Mouse (Mus musculus) CD8-positive naive resting alpha-beta T cell, adult 2 months (primary cell): ENCODE measurements at regions not wholly inside any gene's neighbourhood (a gene's known extent, or its start where the extent isn't known, plus 50 kb on each side); places are given as distances from the start of the nearest gene placed in this dataset.

Experiments
- DNase-seq, 2 experiments: peaks; one replicate each; pipeline ENCODE4 v3.0.0; 2022; ENCODE audit warnings: low read depth in 2 of 2, low spot score in 2 of 2

DNA sequence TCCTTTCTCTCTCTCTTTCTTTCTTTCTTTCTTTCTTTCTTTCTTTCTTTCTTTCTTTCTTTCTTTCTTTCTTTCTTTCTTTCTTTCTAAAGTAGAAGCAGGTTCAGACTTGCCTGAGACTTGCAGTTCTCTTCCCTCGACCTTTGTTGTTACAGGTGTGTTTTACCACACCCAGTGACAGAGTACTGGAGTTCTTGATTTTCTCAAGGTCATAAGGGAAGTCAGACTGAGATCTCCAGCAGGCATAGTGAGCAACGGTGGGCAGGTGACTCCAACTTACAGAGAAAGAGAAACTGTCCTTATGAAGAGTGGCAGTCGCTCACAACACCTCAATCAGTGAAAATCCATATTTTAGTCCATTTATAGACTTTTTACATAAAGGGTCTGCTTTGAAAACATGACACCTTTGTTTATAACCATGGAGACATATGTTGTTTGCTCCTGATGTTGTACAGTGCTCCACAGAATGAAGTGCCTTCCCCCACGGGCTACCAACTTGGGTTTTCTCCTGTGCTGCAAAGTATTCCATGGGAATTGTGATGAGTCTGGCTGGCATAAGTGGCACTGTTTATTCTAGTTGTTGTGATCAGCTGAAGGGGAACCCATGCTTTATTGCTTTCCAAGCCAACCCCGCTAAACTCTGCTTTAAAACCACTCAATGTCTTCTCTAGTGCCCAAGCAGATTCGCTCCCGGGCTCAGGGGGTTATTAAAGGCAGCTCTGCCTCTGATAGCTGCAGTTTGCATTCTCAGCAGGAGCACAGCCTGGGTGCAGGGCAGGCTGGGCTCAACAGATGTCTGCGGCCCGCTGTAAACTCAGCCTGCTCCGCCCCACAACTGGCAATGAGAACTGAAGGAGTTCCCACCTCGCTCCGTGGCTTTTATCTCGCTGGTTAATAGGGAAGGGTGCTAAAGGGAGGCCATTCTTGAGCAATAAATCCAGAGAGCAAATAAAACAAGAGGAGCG is 132.6 kb upstream of the Jade1 start:
- DNase-seq, result no peak

GRCm38 (mm10) chr3:41413771-41414170 is 141.8 kb upstream of the Jade1 start:
- DNase-seq, result no peak

DNA sequence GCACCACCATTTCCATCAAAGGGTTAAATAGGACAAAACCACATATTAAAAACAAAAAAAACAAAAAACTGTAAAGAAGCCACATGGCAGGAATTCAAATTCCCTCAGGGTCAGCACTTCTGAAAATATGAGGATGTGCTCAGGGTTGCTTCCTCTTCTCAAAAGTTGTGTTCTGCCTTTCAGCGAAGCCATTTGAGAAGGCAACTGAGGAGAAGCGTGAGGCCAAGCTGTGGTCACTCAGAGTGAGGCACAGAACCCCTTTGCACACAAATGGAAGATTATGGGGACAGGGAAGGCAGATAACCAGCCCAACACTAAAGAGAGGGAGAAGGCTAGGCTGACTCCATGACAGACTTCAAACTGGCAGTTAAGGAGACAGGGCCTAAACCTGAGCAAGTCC is 142.8 kb upstream of the Jade1 start:
- no peak for DNase-seq

DNA sequence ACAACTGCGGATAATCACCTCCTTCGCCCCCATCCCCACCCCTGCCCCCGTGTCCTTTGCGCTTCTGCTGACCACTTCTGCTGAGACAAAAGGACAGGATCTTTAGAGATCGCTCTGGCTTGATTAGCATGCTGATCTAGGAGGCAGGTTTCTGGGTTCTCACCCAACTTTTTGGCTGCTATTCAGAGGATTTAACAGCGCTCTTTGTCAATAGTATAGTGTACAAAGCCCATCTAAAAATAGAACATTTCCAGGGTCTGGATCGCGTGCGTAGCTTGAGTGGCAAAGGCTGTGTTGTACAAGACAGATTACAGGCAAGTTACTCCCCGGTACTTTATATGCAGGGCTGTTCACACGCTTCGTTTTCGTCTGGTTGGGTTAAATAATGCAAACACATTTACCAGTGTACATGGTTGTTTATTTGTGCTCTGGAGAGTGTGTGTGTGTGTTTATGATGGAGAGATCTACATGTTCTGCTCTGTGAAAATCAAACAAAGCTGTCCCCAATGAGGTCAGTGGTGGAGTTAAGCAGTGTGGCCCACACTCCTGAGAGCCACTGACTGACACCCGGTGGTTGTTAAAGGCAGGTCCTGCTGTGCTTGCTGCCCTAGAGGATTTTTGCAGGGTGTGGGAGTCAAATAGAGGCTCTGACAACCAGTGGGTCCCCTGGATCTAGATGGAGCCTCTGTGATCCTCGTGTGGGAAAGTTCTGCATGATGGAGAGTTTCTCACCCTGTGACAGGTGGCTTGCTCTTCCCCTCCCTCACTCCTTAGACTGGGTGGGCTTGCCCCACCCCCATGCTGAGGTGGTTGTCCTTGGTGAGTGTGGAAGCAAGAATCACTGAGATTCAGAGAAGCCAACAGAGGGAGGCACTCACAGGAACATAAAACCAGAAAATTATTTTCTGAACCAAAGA is 146.5 kb upstream of the Jade1 start:
- peak; percentile 2 to 6 for DNase-seq

GRCm38 (mm10) chr3:41408423-41408820 is 147.1 kb upstream of the Jade1 start:
- peak; percentile 61 to 68 for DNase-seq

- no peak for DNase-seq
These were observed 147.5 kb upstream of the Jade1 start for GRCm38 (mm10) chr3:41407988-41408387.

DNA sequence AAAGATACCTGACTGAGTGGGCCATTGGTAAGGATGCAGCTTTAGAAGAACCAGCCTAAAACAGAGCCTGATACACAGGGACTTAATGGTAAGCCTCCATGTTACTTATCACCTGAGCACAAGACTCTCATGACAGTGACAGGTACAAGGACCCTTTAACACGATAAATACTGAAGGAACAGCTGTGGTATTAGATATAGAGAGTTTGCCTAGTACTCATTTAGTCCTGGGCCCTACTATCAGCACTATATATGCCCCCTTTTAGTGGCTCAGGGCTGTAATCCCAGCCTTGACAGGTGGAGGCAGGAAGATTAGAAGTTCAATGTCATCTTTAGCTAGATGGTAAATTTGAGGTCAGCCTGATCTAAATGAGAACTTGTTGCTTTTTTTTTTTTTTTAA is 148.0 kb upstream of the Jade1 start:
- no peak for DNase-seq

- DNase-seq, result no peak
These were observed 153.7 kb upstream of the Jade1 start for GRCm38 (mm10) chr3:41401881-41402280.

DNA sequence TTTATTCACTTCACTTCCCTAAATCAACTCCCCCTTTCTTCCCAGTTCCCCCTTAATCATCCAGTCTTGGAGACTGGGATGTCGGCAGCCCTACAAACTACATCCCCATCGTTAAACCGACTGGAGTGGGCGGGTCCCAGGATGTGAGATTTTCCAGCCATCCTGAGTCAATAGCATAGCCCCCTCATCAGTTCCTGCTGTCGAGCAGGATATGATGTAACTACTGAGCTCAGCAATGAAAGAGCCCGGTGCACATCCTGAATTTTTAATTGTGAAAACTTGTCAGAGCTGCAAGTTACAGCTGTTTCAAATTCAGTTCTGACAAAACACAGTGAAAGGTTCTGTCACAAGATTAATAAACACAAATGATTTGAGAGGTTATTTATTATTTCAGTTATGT is 165.7 kb upstream of the Jade1 start:
- no peak for DNase-seq

GRCm38 (mm10) chr3:41387469-41388212 is 167.9 kb upstream of the Jade1 start:
- DNase-seq, result no peak

DNA sequence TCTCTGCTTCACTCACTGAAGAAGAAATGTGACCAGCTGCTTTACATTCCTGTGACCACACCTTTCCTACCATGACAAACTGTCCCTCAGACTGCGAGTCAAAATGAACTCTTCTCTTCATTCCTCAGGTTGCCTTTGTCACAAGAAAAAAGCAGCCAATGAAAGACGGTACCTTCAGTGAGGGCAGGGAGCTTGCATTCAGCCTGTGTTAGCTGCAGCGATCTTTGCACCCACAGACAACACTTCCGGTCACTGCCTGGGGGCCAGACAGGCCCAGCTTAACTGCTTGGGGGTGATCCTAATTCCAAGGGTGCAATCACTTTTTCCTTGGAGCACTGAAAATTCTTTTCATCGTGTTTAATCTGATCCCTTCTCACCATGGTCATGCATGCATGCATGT is 169.2 kb upstream of the Jade1 start:
- DNase-seq, result no peak

DNA sequence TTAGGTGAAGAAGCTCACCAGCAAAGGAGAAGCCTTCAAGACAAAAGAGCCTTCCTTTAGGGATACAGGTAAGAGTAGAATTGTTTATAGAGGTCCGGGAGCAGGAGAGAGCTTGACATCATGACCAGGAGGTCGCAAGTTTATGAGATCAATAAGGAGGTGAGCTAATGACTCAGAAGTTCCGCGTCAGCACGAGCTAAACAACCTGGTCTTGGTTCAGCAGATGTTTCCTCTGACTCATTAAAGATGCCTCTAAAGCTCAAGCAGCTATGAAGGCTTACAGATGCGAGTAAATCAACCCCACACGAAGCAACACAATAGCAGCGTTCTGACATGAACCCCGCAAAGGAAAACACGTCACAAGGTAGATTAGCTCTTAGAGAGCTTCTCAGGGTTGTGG is 171.1 kb upstream of the Jade1 start:
- no peak for DNase-seq

GRCm38 (mm10) chr3:41378576-41378975 is 177.0 kb upstream of the Jade1 start:
- no peak for DNase-seq

GRCm38 (mm10) chr3:41377826-41378406 is 177.6 kb upstream of the Jade1 start:
- DNase-seq, result no peak

DNA sequence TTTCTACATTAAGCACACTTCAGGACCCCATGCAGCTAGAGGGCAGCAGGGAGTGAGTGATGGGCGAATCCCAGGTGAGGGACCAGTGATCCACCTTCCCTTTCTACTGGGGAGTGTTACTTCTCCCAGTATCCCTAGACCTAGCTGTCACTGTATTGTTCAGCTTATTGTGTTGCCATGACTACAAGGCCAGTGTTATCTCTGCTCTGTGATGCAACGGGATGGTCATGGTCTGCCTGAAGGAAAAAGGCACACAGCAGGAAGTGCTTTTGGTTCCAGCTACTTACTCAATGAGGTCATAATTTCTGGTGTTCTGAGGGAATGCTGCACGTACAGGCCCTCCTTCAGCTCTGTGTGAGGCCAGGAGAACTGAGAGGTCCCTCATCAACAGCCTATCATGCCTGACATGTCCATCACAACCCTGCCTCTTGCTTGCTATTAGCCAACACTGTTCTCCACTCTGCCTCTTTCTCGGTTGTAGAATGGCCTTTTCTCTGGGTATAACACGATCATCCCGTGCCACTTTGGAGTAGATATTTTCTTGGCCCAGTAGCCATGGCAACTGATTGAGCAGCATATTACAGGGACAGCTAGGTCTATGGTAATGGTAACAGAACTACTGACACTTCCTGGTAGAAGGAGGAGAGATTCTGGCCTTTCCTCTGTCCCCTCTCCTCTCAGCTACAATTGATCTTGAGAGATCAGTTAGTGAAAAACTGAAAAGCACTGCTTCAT is 178.5 kb upstream of the Jade1 start:
- no peak for DNase-seq

GRCm38 (mm10) chr3:41375230-41375930 is 180.2 kb upstream of the Jade1 start:
- DNase-seq, result no peak

- no peak for DNase-seq
These were observed 182.3 kb upstream of the Jade1 start for GRCm38 (mm10) chr3:41373198-41373597.

DNA sequence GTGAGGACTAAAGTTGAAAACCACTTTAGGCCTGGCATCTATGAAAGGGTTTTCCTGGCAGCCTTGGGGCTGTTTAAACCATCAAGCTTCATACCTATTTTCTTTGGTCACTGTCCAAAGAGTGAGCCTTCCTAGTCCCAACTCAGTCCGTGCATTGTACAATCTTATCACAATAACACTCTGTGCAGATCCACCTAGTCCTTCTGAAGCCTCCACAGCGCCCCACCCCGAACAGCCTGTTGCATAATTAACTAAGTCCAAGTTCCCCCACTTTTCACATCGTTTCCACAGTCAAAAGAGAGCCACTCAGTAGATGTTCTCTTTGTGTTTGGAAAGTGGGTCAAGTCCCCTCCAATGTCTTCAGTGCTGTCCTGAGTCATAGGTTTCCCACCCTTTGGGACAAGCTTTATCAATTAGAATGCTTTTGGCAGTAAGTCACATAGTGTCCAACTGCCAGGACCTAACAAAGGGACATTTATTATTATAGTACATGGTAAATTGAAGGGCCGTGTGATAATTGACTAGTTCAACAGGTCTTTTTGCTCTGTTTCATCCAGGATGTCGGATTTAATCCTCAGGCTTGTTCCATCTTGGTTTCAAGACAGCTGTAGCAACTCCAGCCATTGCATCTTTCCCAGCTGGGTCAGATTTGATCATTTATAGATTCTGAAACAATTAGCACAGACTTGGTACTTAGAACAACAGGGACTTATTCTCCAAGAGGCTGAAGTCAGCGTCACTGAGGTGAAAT is 187.0 kb upstream of the Jade1 start:
- DNase-seq, result no peak

GRCm38 (mm10) chr3:41366764-41367163 is 188.8 kb upstream of the Jade1 start:
- DNase-seq, result no peak
